Mouse (Mus musculus) limb, embryonic 14.5 days (tissue): ENCODE results near the gene Smco1. TPM values are rescaled to one million over a fixed set of nuclear protein-coding genes. Genes with fewer than 3 reads are reported as not detected.

ENCODE experiments used
- ATAC-seq: fragments of 200-750 bp; cut with Nextera tagmentation; 2 replicates; pipeline ENCODE4 v1.8.0; 2017; ENCODE audit warnings: low read depth, moderate number of reproducible peaks, moderate TSS enrichment; ENCODE audit not compliant: low FRiP score
- DNase-seq: peaks from one replicate; pipeline ENCODE4 v3.0.0-alpha.2; 2015; ENCODE audit warnings: low spot score
- H3K27ac ChIP-seq: fragments of 300-500 bp; sonication (generic); replicated peaks from 2 replicates; pipeline ENCODE4 v1.5.1; 2014; ENCODE audit warnings: low read depth, mild to moderate bottlenecking, low read length, moderate library complexity, mixed read lengths
- H3K27me3 ChIP-seq: fragments of 300-500 bp; sonication (generic); 2 replicates; pipeline ENCODE4 v1.6.1; 2014; ENCODE audit warnings: low read length, mixed read lengths; ENCODE audit not compliant: control insufficient read depth, insufficient read depth
- H3K36me3 ChIP-seq: fragments of 300-500 bp; sonication (generic); 2 replicates; pipeline ENCODE4 v1.6.1; 2014; ENCODE audit warnings: mild to moderate bottlenecking, low read length, moderate library complexity, mixed read lengths; ENCODE audit not compliant: control insufficient read depth, insufficient read depth
- H3K4me1 ChIP-seq: fragments of 300-500 bp; sonication (generic); 2 replicates; pipeline ENCODE4 v1.6.1; 2014; ENCODE audit warnings: antibody characterized with exemption, low read length, mixed read lengths; ENCODE audit not compliant: control insufficient read depth, insufficient read depth
- H3K4me2 ChIP-seq: fragments of 300-500 bp; sonication (generic); replicated peaks from 2 replicates; pipeline ENCODE4 v1.6.1; 2014; ENCODE audit warnings: low read depth, mild to moderate bottlenecking, low read length, moderate library complexity; ENCODE audit not compliant: severe bottlenecking
- H3K4me3 ChIP-seq: fragments of 300-500 bp; sonication (generic); replicated peaks from 2 replicates; pipeline ENCODE4 v1.5.1; 2014; ENCODE audit warnings: low read length
- H3K9ac ChIP-seq: fragments of 300-500 bp; sonication (generic); 2 replicates; pipeline ENCODE4 v1.6.1; 2014; ENCODE audit warnings: mild to moderate bottlenecking, low read depth, low read length, moderate library complexity; ENCODE audit not compliant: severe bottlenecking
- H3K9me3 ChIP-seq: fragments of 300-500 bp; sonication (generic); 2 replicates; pipeline ENCODE4 v1.6.1; 2016; ENCODE audit warnings: low read length; ENCODE audit not compliant: control insufficient read depth
- POLR2A ChIP-seq: fragments of 200-500 bp; IDR thresholded peaks from 2 replicates; pipeline ENCODE4 v1.8.0; 2012; ENCODE audit warnings: inconsistent platforms, mild to moderate bottlenecking, moderate library complexity, borderline replicate concordance; ENCODE audit not compliant: insufficient read depth, insufficient read length; ENCODE audit errors: extremely low read depth
- WGBS: fragments of 180-500 bp; shearing (Covaris S2); extraction: QIAGEN DNeasy Blood & Tissue Kit; methylation state at CpG from one replicate; pipeline ENCODE4 v1.1.7; 2014; 5-methylcytosine and 5-hydroxymethylcytosine counted together
- microRNA counts: library from miRNA; unstranded; fragments of <30 nt; microRNA quantifications from one replicate; lab custom pipeline; 2016
- microRNA-seq: library from miRNA; unstranded; fragments of <30 nt; microRNA quantifications from one replicate; pipeline ENCODE4, GENCODE M21; 2016
- polyA plus RNA-seq, 2 experiments: library from polyadenylated mRNA; depleted of rRNA in 1 of 2; stranded (reverse) in 1 of 2; unstranded in 1 of 2; fragments of >200 nt; fragmentation: Nextera tagmentation in 1 of 2; extraction: Ambion mirVana in 1 of 2; gene quantifications; 2 replicates each; pipeline versions ENCODE4 v1.2.1 to v1.2.3; 2012 to 2014

Smco1 gene
- polyA plus RNA-seq, 2 experiments: not detected

DNA sequence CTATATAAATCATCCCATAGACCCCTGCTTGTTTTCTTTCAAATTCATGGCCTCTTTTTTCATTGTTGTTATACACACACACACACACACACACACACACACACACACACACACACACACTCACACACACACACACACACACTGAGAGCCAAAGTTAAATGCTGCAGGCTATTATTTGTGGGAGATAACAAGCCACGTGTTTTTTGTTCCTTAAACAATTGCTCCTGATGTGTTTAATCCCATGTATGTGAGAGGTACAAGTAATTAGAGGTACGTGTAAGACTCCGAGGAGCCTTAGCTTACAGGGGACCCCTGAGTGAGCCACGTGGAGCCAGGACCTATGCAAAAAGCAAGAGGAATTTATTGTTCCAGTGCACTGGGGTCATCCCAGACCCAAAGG is 40.7 kb downstream of the Smco1 start:
- DNase-seq (no peak), ATAC-seq (no peak)
- 61% methylated on average over 4 of the region's 4 CpGs for WGBS
- H3K27ac ChIP-seq: no peak overlapping the region
- no peak overlapping the region for H3K4me2 ChIP-seq
- no peaks in the 10 kb centered on the region for H3K9me3 ChIP-seq
- no peak for TF ChIP-seq POLR2A
- H3K4me1 ChIP-seq: no peaks in the 10 kb centered on the region
- H3K36me3 ChIP-seq: no peaks in the 10 kb centered on the region
- no peak overlapping the region for H3K9ac ChIP-seq
- H3K4me3 ChIP-seq: no peak overlapping the region
- H3K27me3 ChIP-seq: no peaks in the 10 kb centered on the region

DNA sequence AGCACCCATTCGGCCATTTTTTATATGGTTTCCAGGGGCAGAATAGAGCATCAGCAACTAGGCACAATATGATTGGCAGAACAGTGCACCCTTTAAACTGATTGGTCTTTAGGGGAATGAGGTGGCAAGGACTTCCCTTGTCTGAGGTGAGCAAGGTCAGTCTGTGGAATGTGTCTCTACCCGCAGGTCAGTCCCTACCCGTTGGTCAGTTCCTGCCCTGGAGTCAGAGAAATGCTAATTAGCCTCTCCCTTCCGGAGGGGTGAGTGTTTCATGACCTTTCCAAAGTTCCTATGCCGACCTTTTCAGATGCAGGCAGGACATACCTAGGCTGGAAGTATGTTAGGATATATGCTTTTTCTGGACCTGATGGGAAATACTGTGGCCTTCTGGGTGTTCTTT is 41.1 kb downstream of the Smco1 start:
- H3K9me3 ChIP-seq: no peaks in the 10 kb centered on the region
- H3K4me2 ChIP-seq: no peak overlapping the region
- no peak overlapping the region for H3K9ac ChIP-seq
- no peaks in the 10 kb centered on the region for H3K27me3 ChIP-seq
- H3K36me3 ChIP-seq: no peaks in the 10 kb centered on the region
- H3K27ac ChIP-seq: no peak overlapping the region
- WGBS: 25% methylated on average over 5 of the region's 5 CpGs
- no peak for ATAC-seq
- H3K4me3 ChIP-seq: no peak overlapping the region
- DNase-seq: no peak
- H3K4me1 ChIP-seq: no peaks in the 10 kb centered on the region
- no peak for TF ChIP-seq POLR2A

DNA sequence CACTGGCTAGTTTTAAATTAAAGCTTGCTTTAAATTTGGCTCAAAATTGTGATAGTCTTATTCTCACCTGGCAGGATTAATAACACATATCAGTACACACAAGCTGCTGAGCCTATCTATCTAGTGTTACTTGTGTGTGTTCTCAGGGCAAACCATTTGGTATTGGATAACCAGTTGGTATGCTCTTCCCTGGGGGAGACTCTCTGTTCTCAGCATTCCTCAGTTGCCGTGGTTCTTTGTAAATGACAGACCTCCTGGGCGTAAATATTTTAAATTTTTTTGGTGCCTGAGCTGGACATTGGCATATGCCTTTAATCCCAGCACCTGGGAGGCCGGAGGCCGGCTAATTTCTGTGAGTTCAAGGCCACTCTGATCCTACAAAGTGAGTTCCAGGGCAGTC is 41.6 kb downstream of the Smco1 start:
- H3K27me3 ChIP-seq: no peaks in the 10 kb centered on the region
- no peaks in the 10 kb centered on the region for H3K4me1 ChIP-seq
- no peak for DNase-seq
- TF ChIP-seq POLR2A: no peak
- H3K9ac ChIP-seq: no peak overlapping the region
- no peak overlapping the region for H3K4me3 ChIP-seq
- ATAC-seq: no peak
- H3K9me3 ChIP-seq: no peaks in the 10 kb centered on the region
- 46% methylated on average over 4 of the region's 4 CpGs for WGBS
- H3K36me3 ChIP-seq: no peaks in the 10 kb centered on the region
- no peak overlapping the region for H3K4me2 ChIP-seq
- H3K27ac ChIP-seq: no peak overlapping the region

DNA sequence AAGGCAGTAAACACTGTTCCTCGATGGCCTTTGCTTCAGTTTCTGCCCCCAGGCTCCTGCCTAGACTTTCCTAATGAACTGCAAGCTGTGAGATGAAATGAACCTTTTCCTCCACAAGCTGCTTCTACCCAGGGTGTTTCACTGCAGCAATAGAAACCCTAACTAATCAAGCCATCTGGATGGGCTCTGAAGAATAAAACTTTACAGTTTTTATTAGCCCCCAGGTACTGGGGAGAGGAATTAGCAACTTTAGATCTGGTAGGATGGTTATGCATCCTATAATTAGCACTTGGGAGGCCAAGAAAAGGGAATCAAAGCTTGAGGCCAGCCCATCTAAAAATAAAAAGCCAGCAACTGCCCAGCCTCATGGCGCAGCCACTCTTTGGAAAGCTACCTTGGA is 45.3 kb downstream of the Smco1 start:
- Histone ChIP-seq H3K9ac (no peak overlapping the region), H3K36me3 (no peaks in the 10 kb centered on the region), H3K4me1 (no peaks in the 10 kb centered on the region), H3K9me3 (no peaks in the 10 kb centered on the region), H3K4me2 (no peak overlapping the region), H3K27ac (no peak overlapping the region), H3K27me3 (no peaks in the 10 kb centered on the region), H3K4me3 (no peak overlapping the region)
- WGBS: 12% methylated on average over 2 of the region's 2 CpGs
- DNase-seq (no peak), ATAC-seq (no peak)
- no peak for TF ChIP-seq POLR2A

DNA sequence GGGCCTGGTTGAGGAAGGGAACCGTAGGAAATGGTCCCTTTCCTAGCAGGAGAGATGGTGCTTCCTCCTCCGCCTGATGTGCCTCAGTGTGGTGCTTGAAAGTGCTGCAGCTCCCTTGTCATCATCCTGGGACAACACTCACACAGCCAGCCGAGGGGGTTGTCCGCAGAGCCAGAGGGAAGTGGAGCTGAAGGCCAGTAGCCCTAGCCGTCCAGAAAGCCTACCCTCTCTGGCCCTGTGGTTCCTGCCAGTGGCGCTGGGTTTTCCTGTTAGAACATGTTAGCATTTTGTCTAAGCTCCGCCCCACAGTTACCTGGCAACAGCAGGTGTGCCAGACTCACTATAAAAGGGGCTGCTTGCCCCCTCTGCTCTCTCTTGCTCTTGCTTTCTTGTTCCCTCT is 52.7 kb downstream of the Smco1 start:
- Histone ChIP-seq H3K4me1 (no peaks in the 10 kb centered on the region), H3K4me2 (no peak overlapping the region), H3K9ac (no peak overlapping the region), H3K27ac (no peak overlapping the region), H3K36me3 (no peaks in the 10 kb centered on the region), H3K9me3 (no peaks in the 10 kb centered on the region), H3K27me3 (no peaks in the 10 kb centered on the region), H3K4me3 (no peak overlapping the region)
- 27% methylated on average over 7 of the region's 7 CpGs for WGBS
- TF ChIP-seq POLR2A: no peak
- DNase-seq: no peak
- ATAC-seq: no peak

MicroRNA genes within 50 kb of the gene (microRNA counts, 519-probe panel; counts per million panel counts)
- microRNA mmu-miR-1946a (lab: Ali Mortazavi, UCI): 2,028 counts per million, percentile 27 among the panel's probes with 10 or more counts

Small RNA genes within 50 kb of the gene (microRNA-seq; reads per million reads assigned to microRNA genes)
- not detected for gene Mir1946a

Other genes starting within 250 kb of the Smco1 start
- 26.5 and 28.4 TPM in 2 replicates for gene Pak2, start 192.1 kb upstream of the Smco1 start, polyA plus RNA-seq (2012; rRNA removed)
- 35.8 and 36.1 TPM in 2 replicates for gene Pak2, start 192.1 kb upstream of the Smco1 start, polyA plus RNA-seq (2014; fragmentation: Nextera tagmentation; extraction: Ambion mirVana)
- 71.1 and 74.9 TPM in 2 replicates for gene Pigx, start 171.7 kb upstream of the Smco1 start, polyA plus RNA-seq (2012; rRNA removed)
- gene Pigx, start 171.7 kb upstream of the Smco1 start, polyA plus RNA-seq (2014; fragmentation: Nextera tagmentation; extraction: Ambion mirVana): 104 and 105 TPM in 2 replicates
- gene Cep19, start 171.7 kb upstream of the Smco1 start, polyA plus RNA-seq (2012; rRNA removed): 11.5 and 15.6 TPM in 2 replicates
- gene Cep19, start 171.7 kb upstream of the Smco1 start, polyA plus RNA-seq (2014; fragmentation: Nextera tagmentation; extraction: Ambion mirVana): 28.4 and 32.2 TPM in 2 replicates
- gene Nrros, start 105.9 kb upstream of the Smco1 start, polyA plus RNA-seq (2012; rRNA removed): 14.2 and 18.2 TPM in 2 replicates
- gene Nrros, start 105.9 kb upstream of the Smco1 start, polyA plus RNA-seq (2014; fragmentation: Nextera tagmentation; extraction: Ambion mirVana): 20.1 and 20.2 TPM in 2 replicates
- gene Bex6, start 91.6 kb upstream of the Smco1 start, polyA plus RNA-seq (2012; rRNA removed): 0.08 TPM in 1 of 2 replicates, not detected in the other
- 0.19 TPM in 1 of 2 replicates, not detected in the other for gene Bex6, start 91.6 kb upstream of the Smco1 start, polyA plus RNA-seq (2014; fragmentation: Nextera tagmentation; extraction: Ambion mirVana)
- gene Fbxo45, start 24.3 kb upstream of the Smco1 start, polyA plus RNA-seq (2012; rRNA removed): 11.7 and 13.3 TPM in 2 replicates
- 14.0 and 20.3 TPM in 2 replicates for gene Fbxo45, start 24.3 kb upstream of the Smco1 start, polyA plus RNA-seq (2014; fragmentation: Nextera tagmentation; extraction: Ambion mirVana)
- gene Wdr53, start 24.2 kb upstream of the Smco1 start, polyA plus RNA-seq (2012; rRNA removed): 13.7 and 13.8 TPM in 2 replicates
- gene Wdr53, start 24.2 kb upstream of the Smco1 start, polyA plus RNA-seq (2014; fragmentation: Nextera tagmentation; extraction: Ambion mirVana): 17.8 and 18.1 TPM in 2 replicates
- gene Rnf168, start 6.0 kb downstream of the Smco1 start, polyA plus RNA-seq (2012; rRNA removed): 14.1 and 14.8 TPM in 2 replicates
- gene Rnf168, start 6.0 kb downstream of the Smco1 start, polyA plus RNA-seq (2014; fragmentation: Nextera tagmentation; extraction: Ambion mirVana): 28.5 and 31.8 TPM in 2 replicates
- 23.7 and 24.6 TPM in 2 replicates for gene Ubxn7, start 60.8 kb downstream of the Smco1 start, polyA plus RNA-seq (2012; rRNA removed)
- gene Ubxn7, start 60.8 kb downstream of the Smco1 start, polyA plus RNA-seq (2014; fragmentation: Nextera tagmentation; extraction: Ambion mirVana): 18.6 and 23.5 TPM in 2 replicates
- 0.10 and 0.24 TPM in 2 replicates for gene Tm4sf19, start 129.0 kb downstream of the Smco1 start, polyA plus RNA-seq (2012; rRNA removed)
- gene Tm4sf19, start 129.0 kb downstream of the Smco1 start, polyA plus RNA-seq (2014; fragmentation: Nextera tagmentation; extraction: Ambion mirVana): 0.15 TPM in 1 of 2 replicates, not detected in the other
- gene Tctex1d2, start 148.2 kb downstream of the Smco1 start, polyA plus RNA-seq (2012; rRNA removed): 15.3 and 16.9 TPM in 2 replicates
- 25.6 and 25.9 TPM in 2 replicates for gene Tctex1d2, start 148.2 kb downstream of the Smco1 start, polyA plus RNA-seq (2014; fragmentation: Nextera tagmentation; extraction: Ambion mirVana)
- 22.0 and 23.4 TPM in 2 replicates for gene Pcyt1a, start 159.5 kb downstream of the Smco1 start, polyA plus RNA-seq (2012; rRNA removed)
- gene Pcyt1a, start 159.5 kb downstream of the Smco1 start, polyA plus RNA-seq (2014; fragmentation: Nextera tagmentation; extraction: Ambion mirVana): 45.9 and 47.8 TPM in 2 replicates
- 0.08 and 0.10 TPM in 2 replicates for gene Slc51a, start 216.4 kb downstream of the Smco1 start, polyA plus RNA-seq (2012; rRNA removed)
- gene Slc51a, start 216.4 kb downstream of the Smco1 start, polyA plus RNA-seq (2014; fragmentation: Nextera tagmentation; extraction: Ambion mirVana): 0.22 and 0.30 TPM in 2 replicates
- not detected in 2 replicates for gene Zdhhc19, start 224.8 kb downstream of the Smco1 start, polyA plus RNA-seq (2012; rRNA removed)
- not detected in 2 replicates for gene Zdhhc19, start 224.8 kb downstream of the Smco1 start, polyA plus RNA-seq (2014; fragmentation: Nextera tagmentation; extraction: Ambion mirVana)